ENCODE assay signal across 14 mouse cellular contexts in genomic region chr9:62469143-62469542, GRCm38 (mm10).
A peak's percentile ranks its signal among the peaks of the same experiment; 100 is the strongest.
DNase-seq lines count a peak whose midpoint lies in the region; ATAC-seq lines count a peak whose summit lies in the region.
"Had no signal": no experiment of that assay in that cellular context is flagged by ENCODE, and none has a peak within 500 bp of the region (broad histone marks: within the 10 kb centered on the region; RNA-seq: fewer than 3 reads in every experiment).

No protein-coding gene starts in this region.

- H3K9ac ChIP-seq in forebrain, embryonic 13.5 days = no peak overlapping the region
- H3K9ac ChIP-seq in midbrain, embryonic 15.5 days = no peak overlapping the region

- no peaks in the 10 kb centered on the region for H3K9me3 ChIP-seq in forebrain, embryonic 13.5 days (replicated peaks)
- no peaks in the 10 kb centered on the region for H3K9me3 ChIP-seq in midbrain, embryonic 15.5 days
- H3K9me3 ChIP-seq: limb, embryonic 10.5 days had no signal

- no peaks in the 10 kb centered on the region for H3K27me3 ChIP-seq in forebrain, embryonic 13.5 days
- no peaks in the 10 kb centered on the region for H3K27me3 ChIP-seq in midbrain, embryonic 15.5 days (replicated peaks)

- peaks cover 48% of the 10 kb centered on the region for H3K4me1 ChIP-seq in forebrain, embryonic 13.5 days
- peaks cover 17% of the 10 kb centered on the region for H3K4me1 ChIP-seq in midbrain, embryonic 15.5 days

- H3K4me2 ChIP-seq in forebrain, embryonic 13.5 days = peak overlapping the region; percentile 25
- H3K4me2 ChIP-seq in midbrain, embryonic 15.5 days = no peak overlapping the region

- H3K27ac ChIP-seq in forebrain, embryonic 13.5 days = peak overlapping the region; percentile 85
- H3K27ac ChIP-seq in midbrain, embryonic 15.5 days = peak overlapping the region; percentile 51
- H3K27ac ChIP-seq: limb, embryonic 10.5 days had no signal

- H3K36me3 ChIP-seq in forebrain, embryonic 13.5 days (ENCODE audit: poor library complexity, severe bottlenecking) = no peaks in the 10 kb centered on the region
- no peaks in the 10 kb centered on the region for H3K36me3 ChIP-seq in midbrain, embryonic 15.5 days (replicated peaks)
- H3K36me3 ChIP-seq: limb, embryonic 10.5 days had no signal

- peak; percentile 74 for ATAC-seq in forebrain, embryonic 13.5 days
- no peak for ATAC-seq in midbrain, embryonic 15.5 days (replicated peaks)

- H3K4me3 ChIP-seq in forebrain, embryonic 13.5 days = no peak overlapping the region
- H3K4me3 ChIP-seq in midbrain, embryonic 15.5 days = no peak overlapping the region
- H3K4me3 ChIP-seq: limb, embryonic 10.5 days had no signal

- 4% methylated on average over 13 of the region's 13 CpGs for WGBS in forebrain, embryonic 13.5 days
- WGBS in midbrain, embryonic 15.5 days = 27% methylated on average over 13 of the region's 13 CpGs

- intact Hi-C loops in left cerebral cortex, postnatal 36 days (cut with DNase I) = loop anchor here (5.0 to 10.0 kb wide), 2 partner anchors 127 to 174 kb away; partner anchors contain the start of gene Anp32a

- peak; percentile 73 for DNase-seq in R1 (ENCODE audit: low read depth, low spot score)
- peak; percentile 99 for DNase-seq in cerebellum, adult 9-10 months
- DNase-seq in lung, postnatal 14 days = no peak
- DNase-seq in adrenal gland, adult 8-10 months = no peak
- no peak for DNase-seq in frontal cortex, adult 2 months (ENCODE audit: extremely low spot score in 1 of 2, low spot score in 1 of 2)
- DNase-seq in left cerebral cortex, postnatal 36 days (ENCODE audit: low spot score in 2 of 2) = no peak
- DNase-seq: heart, adult 18-20 months; kidney, adult 2 months; lung, postnatal 4 days; right cerebral cortex, postnatal 4 days; thymus, postnatal 14 days had no signal

Comparison
In these comparisons a context has a peak if more than half of its experiments do, and no peak if none do; other contexts are left out.
1. DNase-seq: peak in R1 (single experiment) and cerebellum, adult 9-10 months (single experiment); none in lung, postnatal 14 days (single experiment), adrenal gland, adult 8-10 months (single experiment), frontal cortex, adult 2 months (0 of 2) and left cerebral cortex, postnatal 36 days (0 of 2).